Mouse (Mus musculus) liver, embryonic 14.5 days (tissue): ENCODE measurements around the gene Gstm6. TPM values are rescaled to one million over a fixed set of nuclear protein-coding genes. Genes with fewer than 3 reads are reported as not detected.

Experiments used
- ATAC-seq: fragments of 200-750 bp; cut with Nextera tagmentation; 2 replicates; pipeline ENCODE4 v1.8.0; 2017; ENCODE audit warnings: moderate number of reproducible peaks, mild to moderate bottlenecking, moderate library complexity; ENCODE audit not compliant: insufficient read depth
- DNase-seq, 3 experiments: peaks; one replicate each; pipeline ENCODE4 v3.0.0-alpha.2; 2012 to 2013; ENCODE audit warnings: low read depth in 3 of 3, low spot score in 3 of 3
- H3K27ac ChIP-seq: fragments of 300-500 bp; sonication (generic); 2 replicates; pipeline ENCODE4 v1.5.1; 2014; ENCODE audit warnings: moderate library complexity, mild to moderate bottlenecking, control low read depth, inconsistent platforms
- H3K27me3 ChIP-seq: fragments of 300-500 bp; sonication (generic); 2 replicates; pipeline ENCODE4 v1.6.1; 2014; ENCODE audit warnings: mild to moderate bottlenecking, low read length, moderate library complexity; ENCODE audit not compliant: control insufficient read depth, insufficient read depth
- H3K36me3 ChIP-seq: fragments of 300-500 bp; sonication (generic); replicated peaks from 2 replicates; pipeline ENCODE4 v1.6.1; 2014; ENCODE audit warnings: low read depth; ENCODE audit not compliant: control insufficient read depth, insufficient read depth
- H3K4me1 ChIP-seq, 2 experiments: fragments of 200-500 bp in 1 of 2; fragments of 300-500 bp in 1 of 2; sonication (generic) in 1 of 2; replicated peaks; 2 replicates each; pipeline ENCODE4 v1.6.1; 2012 to 2014; ENCODE audit warnings: antibody characterized with exemption in 1 of 2, inconsistent platforms in 1 of 2, low read length in 1 of 2; ENCODE audit not compliant: control insufficient read depth in 2 of 2, insufficient read depth in 2 of 2
- H3K4me2 ChIP-seq: fragments of 300-500 bp; sonication (generic); 2 replicates; pipeline ENCODE4 v1.6.1; 2014; ENCODE audit warnings: low read depth, mild to moderate bottlenecking, control low read depth, moderate library complexity
- H3K4me3 ChIP-seq, 2 experiments: fragments of 200-500 bp in 1 of 2; fragments of 300-500 bp in 1 of 2; sonication (generic) in 1 of 2; 2 replicates each; pipeline ENCODE4 v1.5.1; 2012 to 2014; ENCODE audit warnings: low read depth in 2 of 2, low read length in 2 of 2, mild to moderate bottlenecking in 2 of 2, control low read depth in 1 of 2, inconsistent platforms in 1 of 2, moderate library complexity in 1 of 2; ENCODE audit not compliant: insufficient read depth in 1 of 2
- H3K9ac ChIP-seq: fragments of 300-500 bp; sonication (generic); replicated peaks from 2 replicates; pipeline ENCODE4 v1.6.1; 2014; ENCODE audit warnings: mild to moderate bottlenecking, control low read depth, moderate library complexity
- H3K9me3 ChIP-seq: fragments of 300-500 bp; sonication (generic); 2 replicates; pipeline ENCODE4 v1.6.1; 2016; ENCODE audit warnings: low read length, mixed read lengths; ENCODE audit not compliant: control insufficient read depth
- CTCF ChIP-seq: IDR thresholded peaks from 2 replicates; pipeline ENCODE4 v1.5.1; 2016; ENCODE audit warnings: antibody characterized with exemption, low read depth, control low read depth
- EP300 ChIP-seq: IDR thresholded peaks from 2 replicates; pipeline ENCODE4 v1.6.1; 2016; ENCODE audit warnings: antibody characterized with exemption, low read depth
- WGBS: fragments of 180-500 bp; shearing (Covaris S2); extraction: QIAGEN DNeasy Blood & Tissue Kit; methylation state at CpG from one replicate; pipeline ENCODE4 v1.1.7; 2014; ENCODE audit not compliant: insufficient replicate concordance; 5-methylcytosine and 5-hydroxymethylcytosine counted together
- polyA plus RNA-seq, 2 experiments: library from polyadenylated mRNA; depleted of rRNA in 1 of 2; stranded (reverse) in 1 of 2; unstranded in 1 of 2; fragments of >200 nt; fragmentation: Nextera tagmentation in 1 of 2; extraction: Ambion mirVana in 1 of 2; gene quantifications; 2 replicates each; pipeline versions ENCODE4 v1.2.1 to v1.2.3; 2012 to 2014

Gstm6 gene
- polyA plus RNA-seq, 2 experiments = 6.2 to 12.8 TPM

- ATAC-seq (no peak), DNase-seq (peak; percentile 39 to 50 (median 42))
- H3K36me3 ChIP-seq = no peaks in the 10 kb centered on the region
- WGBS = 46% methylated on average over 7 of the region's 7 CpGs
- TF ChIP-seq EP300 (no peak), CTCF (peak; percentile 74)
- no peak overlapping the region for H3K4me3 ChIP-seq
- no peaks in the 10 kb centered on the region for H3K4me1 ChIP-seq
- H3K9ac ChIP-seq = no peak overlapping the region
- no peaks in the 10 kb centered on the region for H3K9me3 ChIP-seq
- no peak overlapping the region for H3K27ac ChIP-seq
- H3K27me3 ChIP-seq = no peaks in the 10 kb centered on the region
- H3K4me2 ChIP-seq = no peak overlapping the region
These were observed 25.7 kb downstream of the Gstm6 start for GRCm38 (mm10) chr3:107917783-107918408.

- H3K4me1 ChIP-seq = 0 out of 4 replicates have a peak, but pooled peaks cover 0 to 2% of the 10 kb centered on the region in 2 experiments
- H3K4me3 ChIP-seq = no peak overlapping the region
- no peaks in the 10 kb centered on the region for H3K9me3 ChIP-seq
- WGBS = 72% methylated on average over 3 of the region's 3 CpGs
- TF ChIP-seq CTCF (peak; percentile 41; the same call in 1 of the 2 replicates), EP300 (no peak)
- no peak overlapping the region for H3K27ac ChIP-seq
- no peaks in the 10 kb centered on the region for H3K36me3 ChIP-seq
- no peak for ATAC-seq
- H3K9ac ChIP-seq = no peak overlapping the region
- DNase-seq = no peak
- H3K4me2 ChIP-seq = no peak overlapping the region
- H3K27me3 ChIP-seq = no peaks in the 10 kb centered on the region
These were observed 26.5 kb downstream of the Gstm6 start for GRCm38 (mm10) chr3:107917097-107917496.

GRCm38 (mm10) chr3:107916674-107917073, 26.9 kb downstream of the Gstm6 start:
- Histone ChIP-seq H3K4me3 (no peak overlapping the region), H3K9me3 (no peaks in the 10 kb centered on the region), H3K27ac (no peak overlapping the region), H3K4me2 (no peak overlapping the region), H3K36me3 (no peaks in the 10 kb centered on the region), H3K27me3 (no peaks in the 10 kb centered on the region), H3K9ac (no peak overlapping the region), H3K4me1 (0 out of 4 replicates have a peak, but pooled peaks cover 0 to 2% of the 10 kb centered on the region in 2 experiments)
- DNase-seq = no peak
- TF ChIP-seq EP300 (no peak), CTCF (no peak)
- ATAC-seq = no peak
- WGBS = 76% methylated on average over 15 of the region's 15 CpGs

- Histone ChIP-seq H3K9ac (no peak overlapping the region), H3K36me3 (no peaks in the 10 kb centered on the region), H3K27ac (no peak overlapping the region), H3K9me3 (no peaks in the 10 kb centered on the region), H3K4me3 (no peak overlapping the region), H3K27me3 (no peaks in the 10 kb centered on the region), H3K4me2 (peak overlapping the region; percentile 18), H3K4me1 (peaks cover 5 to 9% of the 10 kb centered on the region in 2 experiments)
- WGBS = 18% methylated on average over 6 of the region's 6 CpGs
- ATAC-seq (peak; percentile 63), DNase-seq (peak in 1 of 3 experiments; percentile 5)
- peak; percentile 22; the same call in 1 of the 2 replicates for TF ChIP-seq EP300
- no peak for TF ChIP-seq CTCF
These were observed 37.6 kb downstream of the Gstm6 start for GRCm38 (mm10) chr3:107905942-107906341.

GRCm38 (mm10) chr3:107900955-107901673, 42.4 kb downstream of the Gstm6 start:
- no peak overlapping the region for H3K27ac ChIP-seq
- H3K27me3 ChIP-seq = no peaks in the 10 kb centered on the region
- TF ChIP-seq EP300 (no peak), CTCF (no peak)
- DNase-seq (no peak), ATAC-seq (no peak)
- no peak overlapping the region for H3K9ac ChIP-seq
- no peak overlapping the region for H3K4me3 ChIP-seq
- H3K9me3 ChIP-seq = no peaks in the 10 kb centered on the region
- peaks cover 11 to 15% of the 10 kb centered on the region in 2 experiments for H3K4me1 ChIP-seq
- H3K36me3 ChIP-seq = peaks cover 5% of the 10 kb centered on the region; the same call in 1 of the 2 replicates
- no peak overlapping the region for H3K4me2 ChIP-seq
- WGBS = 65% methylated on average over 11 of the region's 11 CpGs
